Mouse (Mus musculus) left cerebral cortex, postnatal 4 days (tissue): ENCODE measurements around the gene Fcf1. TPM values are rescaled to one million over a fixed set of nuclear protein-coding genes. Genes with fewer than 3 reads are reported as not detected.

Experiments
- DNase-seq: peaks from one replicate; pipeline ENCODE4 v3.0.0-alpha.2; 2022
- intact Hi-C: fragments of 180-260 bp; cut with DNase I; formaldehyde crosslinking; loops from one replicate; pipeline ENCODE4 v1.15.1; 2025
- total RNA-seq, 2 experiments: library from RNA; stranded (reverse); gene quantifications; 2 replicates each; pipeline ENCODE4 v1.2.3; 2021

Fcf1 gene
- total RNA-seq, 2 experiments from 2014 or later: 41.0 to 47.8 TPM

DNA sequence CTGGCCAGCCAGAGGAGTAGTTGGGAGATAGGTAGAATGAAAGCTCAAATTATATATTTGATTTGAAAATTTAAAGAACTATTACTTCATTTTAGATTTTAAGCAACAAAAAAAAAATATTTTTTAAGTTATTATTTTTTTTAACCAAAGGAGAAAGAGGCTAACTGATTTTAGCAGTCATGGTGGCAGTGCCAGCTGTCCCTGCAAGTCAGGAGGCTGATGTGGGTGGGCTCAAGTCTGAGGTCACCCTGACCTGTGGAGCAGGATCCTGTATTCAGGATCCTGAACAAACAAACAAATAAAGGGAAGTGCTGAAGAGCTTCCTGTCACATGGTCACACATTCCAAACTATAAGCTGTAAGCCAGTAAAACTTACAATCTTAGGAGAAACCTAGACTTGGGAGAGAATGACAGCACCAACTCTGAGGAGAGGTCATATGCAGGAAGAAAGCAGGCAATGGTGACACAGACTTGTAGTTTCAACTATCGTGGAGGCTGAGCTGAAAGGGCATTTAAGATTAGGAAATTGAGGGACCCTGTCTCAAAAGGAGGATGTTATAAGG lies 11.8 kb upstream of the Fcf1 start:
- no peak for DNase-seq

DNA sequence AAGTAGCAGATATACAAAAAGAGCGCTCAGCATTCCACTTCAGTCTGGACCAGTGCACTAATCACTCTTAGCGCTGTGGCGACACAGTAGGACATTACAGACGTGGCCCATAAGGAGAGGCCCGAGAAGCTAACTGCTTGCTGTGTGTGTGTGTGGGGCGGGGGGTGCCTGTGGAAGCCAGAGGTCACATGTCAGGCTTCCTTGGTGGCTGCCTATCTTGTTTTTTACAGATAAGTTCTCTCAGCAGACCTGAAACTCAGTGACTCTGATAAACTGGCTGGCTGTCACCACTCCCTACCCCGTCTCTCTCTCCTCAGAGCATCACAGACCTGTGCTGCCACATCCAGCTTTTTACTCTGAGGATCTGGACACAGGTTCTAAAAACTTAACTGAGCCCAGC lies 8.1 kb upstream of the Fcf1 start:
- DNase-seq: no peak
- intact Hi-C loops: no loop called here

More for the DNA sequence above, 11.8 kb upstream of the Fcf1 start:
- intact Hi-C loops: no loop called here

DNA sequence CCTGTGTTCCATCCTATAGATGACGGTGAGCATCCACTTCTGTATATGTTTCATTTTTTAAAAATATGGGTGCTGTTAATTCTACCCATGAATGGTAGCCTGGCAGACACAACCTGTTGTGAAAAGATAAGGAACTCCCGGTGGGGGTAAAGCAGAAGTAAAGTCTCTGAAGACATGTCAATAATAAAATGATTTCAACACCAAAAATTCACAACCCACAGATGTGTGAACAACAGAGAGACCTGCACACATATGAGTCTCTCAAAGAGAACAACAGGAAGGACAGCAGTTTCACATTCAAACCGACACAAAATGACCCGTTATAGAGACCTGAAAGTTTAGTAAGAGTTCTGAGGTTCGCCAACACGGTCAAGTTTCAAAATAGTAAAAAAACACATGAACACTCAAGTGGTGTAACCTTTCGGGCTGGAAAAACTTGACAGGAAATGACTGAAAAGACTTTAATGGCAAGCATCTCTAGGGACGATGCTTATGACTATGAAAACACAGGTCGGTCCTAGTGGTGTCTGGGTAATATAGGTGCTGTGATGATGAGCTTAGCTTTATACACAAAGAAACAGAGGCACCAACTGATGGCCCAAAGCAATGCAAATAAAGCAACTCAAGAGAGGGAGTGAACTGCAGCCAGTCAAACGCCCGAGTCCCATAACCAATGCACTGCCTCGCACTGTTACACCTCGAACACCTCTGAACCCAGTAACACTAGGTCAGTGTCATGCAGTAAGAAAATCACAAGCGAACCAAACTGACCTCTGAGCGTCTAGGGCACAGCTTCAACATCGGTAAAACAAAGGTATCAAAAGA lies 1.7 kb upstream of the Fcf1 start:
- intact Hi-C loops: no loop called here
- DNase-seq: no peak

DNA sequence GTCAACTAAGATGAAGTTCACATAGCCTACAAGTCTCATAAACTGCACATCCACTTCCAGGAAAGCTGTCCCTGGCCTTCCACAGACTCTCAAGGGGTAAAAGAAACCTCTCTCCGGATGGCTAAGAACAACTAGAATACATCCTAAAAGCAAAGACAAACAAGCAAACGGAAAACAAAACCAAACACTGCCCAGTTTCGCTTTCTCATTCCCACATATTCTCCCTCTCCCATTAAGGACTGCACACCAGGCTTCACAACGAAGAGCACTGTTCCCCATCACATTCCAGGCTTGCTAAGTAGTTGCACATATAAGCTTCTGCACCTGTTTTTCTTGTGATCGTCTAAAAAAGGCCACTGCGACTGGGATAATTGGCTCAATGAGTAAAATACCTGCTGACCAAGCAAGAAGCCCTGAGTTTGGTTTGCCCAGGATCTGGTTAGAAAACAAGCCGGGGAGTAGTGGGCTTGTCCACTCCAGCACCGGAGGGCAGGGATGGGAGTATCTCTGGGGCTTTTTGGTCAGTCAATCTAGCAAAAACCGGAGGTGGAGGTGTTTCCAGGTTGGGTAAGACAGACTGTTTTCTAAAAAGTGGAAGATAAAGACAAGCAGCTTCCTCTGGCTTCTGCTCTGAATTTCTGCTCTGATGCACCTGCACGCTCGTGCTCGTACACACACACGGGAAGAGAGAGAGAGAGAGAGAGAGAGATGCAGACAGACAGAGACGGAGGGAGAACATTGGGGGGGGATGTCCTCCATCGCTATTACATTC lies 855 bp upstream of the Fcf1 start:
- intact Hi-C loops: loop anchor here (10.0 kb wide), 1 partner anchor 85 kb away; no protein-coding TSS in a partner anchor
- no peak for DNase-seq

DNA sequence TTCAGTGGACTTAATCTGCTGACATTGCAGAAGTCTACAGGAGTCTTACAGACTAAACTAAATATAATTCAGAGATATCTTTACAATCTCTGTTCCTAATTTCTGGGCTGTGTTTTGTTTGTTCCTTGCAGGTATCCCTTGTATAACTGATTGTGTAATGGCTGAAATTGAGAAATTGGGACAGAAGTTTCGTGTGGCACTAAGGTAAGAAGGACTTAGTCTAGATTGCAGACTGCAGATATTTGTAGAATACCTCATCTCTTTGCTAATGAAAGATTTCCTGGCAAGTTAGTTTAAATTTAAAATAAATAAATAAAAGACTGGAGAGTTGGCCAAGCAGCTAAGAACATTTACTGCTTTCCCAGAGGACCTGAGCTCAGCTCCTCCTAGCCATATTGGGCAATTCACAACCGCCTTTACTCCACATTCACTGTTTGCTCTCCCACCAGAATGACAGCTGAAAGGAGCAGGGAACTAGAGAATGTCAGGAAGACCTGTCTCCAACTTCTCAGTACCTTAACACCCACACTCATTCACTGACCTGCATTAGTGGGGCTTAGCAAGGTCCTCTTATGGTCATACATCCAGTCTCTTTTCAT lies 8.7 kb downstream of the Fcf1 start:
- DNase-seq: no peak
- intact Hi-C loops: loop anchor here (10.0 kb wide), 1 partner anchor 75 kb away; no protein-coding TSS in a partner anchor

DNA sequence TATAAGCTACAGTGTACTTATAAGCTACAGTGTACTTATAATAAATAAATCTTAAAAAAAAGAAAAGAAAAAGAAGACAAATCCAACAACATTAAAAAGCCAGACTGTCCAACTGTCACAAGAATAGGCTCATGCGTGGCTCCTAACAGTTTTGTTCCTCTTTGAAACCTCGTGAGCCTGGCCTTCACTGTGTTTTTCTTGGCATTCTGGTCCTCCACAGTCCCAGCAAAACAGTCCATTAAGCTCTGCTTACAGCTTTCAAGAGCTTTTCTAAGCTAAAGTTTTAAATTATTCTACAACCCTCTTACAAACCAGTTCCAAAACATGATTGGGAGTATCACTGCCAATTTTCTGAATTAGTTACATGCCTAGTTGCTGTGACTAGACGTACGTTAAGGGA lies 18.8 kb downstream of the Fcf1 start:
- intact Hi-C loops: no loop called here
- DNase-seq: no peak

DNA sequence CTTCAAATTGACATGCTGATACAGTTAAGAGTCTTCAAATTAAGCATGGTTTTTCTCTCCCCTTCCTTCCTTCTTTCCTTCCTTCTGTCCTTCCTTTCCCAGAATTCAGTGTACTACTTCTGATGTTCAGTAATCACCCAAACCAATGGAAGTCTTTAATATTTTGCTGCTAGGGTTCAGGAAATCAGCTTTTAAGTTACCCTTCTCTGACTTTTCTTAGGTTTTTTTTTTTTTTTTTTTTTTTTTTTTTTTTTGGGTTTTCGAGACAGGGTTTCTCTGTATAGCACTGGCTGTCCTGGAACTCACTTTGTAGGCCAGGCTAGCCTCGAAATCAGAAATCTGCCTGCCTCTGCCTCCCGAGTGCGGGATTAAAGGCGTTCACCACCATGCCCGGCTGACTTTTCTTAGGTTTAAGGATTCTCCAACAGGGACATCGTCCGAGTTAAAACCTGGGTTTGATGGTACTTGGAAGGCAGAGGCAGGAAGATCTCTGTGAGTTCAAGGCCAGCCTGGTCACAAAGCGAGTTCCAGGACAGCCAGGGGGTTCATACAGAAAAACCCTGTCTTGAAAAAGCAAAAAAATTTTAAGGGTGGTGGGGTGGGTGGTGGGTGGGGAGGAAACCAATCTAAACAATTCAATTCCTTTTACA lies 24.5 kb downstream of the Fcf1 start:
- intact Hi-C loops: no loop called here
- DNase-seq: no peak

DNA sequence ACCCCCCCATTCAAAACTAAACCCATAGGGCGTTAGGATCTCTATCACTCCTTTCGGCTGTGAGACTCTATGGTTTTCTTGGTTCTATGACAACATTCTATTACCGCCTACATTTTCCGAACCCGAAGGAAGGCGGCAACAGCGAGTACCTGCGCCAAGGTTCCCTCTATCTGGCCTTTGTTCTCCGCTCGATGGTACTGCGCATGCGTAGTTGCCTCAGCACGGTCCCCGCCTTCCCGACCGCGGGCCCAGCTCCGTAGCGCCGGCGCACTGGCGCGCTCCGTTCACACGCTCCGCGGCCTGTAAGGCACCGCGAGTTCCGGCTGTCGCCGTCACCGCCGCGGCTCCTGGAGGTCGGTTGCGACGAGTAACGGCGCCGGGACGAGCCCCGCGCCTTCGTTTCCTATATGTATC lies 25.4 kb downstream of the Fcf1 start, which contains the start of gene Ylpm1:
Gene Ylpm1, plus strand, starts transcription at position 239 of the 414 bp plus-strand sequence.
- intact Hi-C loops: no loop called here
- DNase-seq: peak; percentile 98

DNA sequence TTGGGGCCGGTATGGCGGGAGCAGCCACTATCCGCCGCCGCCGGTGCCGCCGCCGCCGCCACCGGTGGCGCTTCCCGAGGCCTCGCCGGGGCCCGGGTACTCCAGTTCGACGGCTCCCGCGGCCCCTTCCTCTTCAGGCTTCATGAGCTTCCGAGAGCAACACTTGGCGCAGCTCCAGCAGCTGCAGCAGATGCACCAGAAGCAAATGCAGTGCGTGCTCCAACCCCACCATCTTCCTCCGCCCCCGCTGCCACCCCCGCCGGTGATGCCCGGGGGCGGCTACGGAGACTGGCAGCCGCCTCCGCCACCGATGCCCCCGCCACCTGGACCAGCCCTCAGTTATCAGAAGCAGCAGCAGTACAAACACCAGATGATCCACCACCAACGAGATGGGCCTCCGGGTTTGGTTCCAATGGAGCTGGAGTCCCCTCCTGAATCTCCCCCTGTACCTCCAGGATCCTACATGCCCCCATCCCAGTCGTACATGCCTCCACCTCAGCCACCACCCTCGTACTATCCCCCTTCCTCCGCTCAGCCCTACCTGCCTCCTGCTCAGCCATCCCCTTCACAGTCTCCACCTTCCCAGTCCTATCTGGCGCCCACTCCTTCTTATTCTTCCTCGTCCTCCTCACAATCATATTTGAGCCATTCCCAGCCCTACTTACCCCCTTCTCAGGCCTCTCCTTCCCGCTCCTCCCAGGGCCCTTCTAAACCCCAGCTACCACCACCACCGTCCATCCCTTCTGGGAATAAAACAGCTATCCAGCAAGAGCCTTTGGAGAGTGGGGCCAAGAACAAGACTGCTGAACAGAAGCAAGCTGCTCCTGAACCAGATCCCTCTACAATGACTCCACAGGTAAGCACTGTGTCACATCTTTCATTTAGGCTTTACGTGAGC lies 26.1 kb downstream of the Fcf1 start:
- DNase-seq: peak; percentile 69
- intact Hi-C loops: no loop called here

DNA sequence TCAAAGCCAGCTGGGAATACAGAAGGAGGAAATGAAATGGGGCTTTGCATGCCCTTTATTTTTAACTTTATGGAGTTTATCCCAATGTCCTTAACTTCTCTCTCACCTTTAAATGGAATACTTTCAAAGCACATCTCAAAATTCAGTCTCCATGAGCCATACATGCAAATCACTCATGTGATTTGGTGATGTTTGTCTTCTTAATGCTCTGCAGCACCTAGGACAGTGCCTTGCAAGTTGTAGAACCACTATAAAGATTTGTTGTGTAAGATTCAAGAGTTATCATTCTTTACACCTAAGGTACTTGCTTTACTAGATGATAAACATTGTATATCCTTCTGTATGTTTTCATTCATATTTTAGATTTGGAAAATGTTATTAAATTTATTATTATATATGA lies 28.4 kb downstream of the Fcf1 start:
- DNase-seq: no peak
- intact Hi-C loops: no loop called here

DNA sequence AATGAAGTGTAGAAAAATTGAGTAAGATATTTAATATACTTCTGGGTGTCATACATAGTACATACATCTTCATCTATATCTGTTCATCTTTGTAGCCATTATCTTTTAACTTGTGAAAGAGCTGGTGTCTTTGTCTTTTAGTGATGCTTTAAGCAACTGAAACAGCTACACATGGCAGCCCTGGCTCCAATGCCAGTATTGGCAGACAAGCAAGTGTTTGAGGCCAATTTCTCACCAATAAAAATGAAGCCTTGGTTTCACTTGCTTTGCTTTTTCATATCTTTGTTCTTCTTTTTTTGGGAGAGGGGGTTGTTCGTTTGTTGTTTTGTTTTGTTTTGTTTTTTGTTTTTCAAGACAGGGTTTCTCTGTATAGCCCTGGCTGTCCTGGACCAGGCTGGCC lies 35.5 kb downstream of the Fcf1 start:
- intact Hi-C loops: no loop called here
- DNase-seq: no peak

DNA sequence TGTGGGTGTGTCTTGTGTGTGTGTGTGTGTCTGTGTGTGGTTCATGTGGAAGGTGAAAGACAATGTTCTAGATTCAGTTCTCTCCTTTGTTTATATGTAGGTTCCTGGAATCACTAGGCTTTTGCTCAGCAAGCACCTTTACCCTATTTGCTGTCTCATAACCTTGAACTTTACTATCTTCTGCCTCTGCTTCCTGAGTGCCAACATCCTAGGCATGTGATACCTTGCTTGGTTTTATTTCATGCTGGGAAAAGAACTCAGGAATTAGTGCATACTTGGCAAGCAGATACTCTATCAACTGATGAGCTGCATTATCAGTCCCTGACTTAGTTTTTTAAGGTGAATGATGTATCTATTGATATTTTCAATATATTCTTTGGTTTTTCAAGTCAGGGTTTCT lies 36.3 kb downstream of the Fcf1 start:
- intact Hi-C loops: no loop called here
- no peak for DNase-seq

DNA sequence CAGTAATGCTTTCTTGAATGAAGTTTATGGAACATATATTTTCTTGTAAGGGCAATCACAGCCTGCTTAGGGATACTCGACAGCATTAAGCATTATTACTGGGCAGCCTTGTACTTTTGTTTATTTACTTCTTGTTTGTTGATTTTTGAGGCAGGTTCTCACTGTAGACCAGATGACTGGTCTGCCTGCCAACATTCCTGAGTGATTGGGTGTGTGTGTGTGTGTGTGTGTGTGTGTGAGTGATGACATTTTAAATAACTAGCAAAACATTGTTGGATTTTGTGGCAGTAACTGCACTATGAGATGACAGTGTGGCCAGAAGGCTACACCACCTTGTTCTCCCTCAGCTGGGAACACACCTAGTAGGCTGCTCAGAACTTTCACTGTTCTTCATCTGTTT lies 39.1 kb downstream of the Fcf1 start:
- DNase-seq: no peak
- intact Hi-C loops: no loop called here

DNA sequence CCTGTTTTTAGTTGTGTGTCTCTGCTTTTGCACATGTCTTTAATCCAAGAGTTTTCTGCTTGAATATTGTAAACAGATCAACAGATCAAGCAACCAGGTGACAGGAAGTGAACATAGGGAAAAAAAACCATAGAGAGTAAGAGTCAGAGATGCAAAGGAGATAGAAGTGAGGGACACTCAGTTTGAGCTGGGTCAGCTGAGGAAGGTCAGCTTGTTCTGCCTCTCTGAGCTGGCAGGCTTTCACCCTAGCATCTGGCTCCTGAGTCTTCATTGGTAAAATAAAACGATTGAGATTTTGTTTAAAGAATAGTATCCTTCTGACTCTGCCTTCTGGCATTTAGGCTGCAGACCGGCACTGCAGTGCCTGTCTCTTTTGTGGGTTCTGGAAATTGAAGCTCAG lies 39.8 kb downstream of the Fcf1 start:
- no peak for DNase-seq

DNA sequence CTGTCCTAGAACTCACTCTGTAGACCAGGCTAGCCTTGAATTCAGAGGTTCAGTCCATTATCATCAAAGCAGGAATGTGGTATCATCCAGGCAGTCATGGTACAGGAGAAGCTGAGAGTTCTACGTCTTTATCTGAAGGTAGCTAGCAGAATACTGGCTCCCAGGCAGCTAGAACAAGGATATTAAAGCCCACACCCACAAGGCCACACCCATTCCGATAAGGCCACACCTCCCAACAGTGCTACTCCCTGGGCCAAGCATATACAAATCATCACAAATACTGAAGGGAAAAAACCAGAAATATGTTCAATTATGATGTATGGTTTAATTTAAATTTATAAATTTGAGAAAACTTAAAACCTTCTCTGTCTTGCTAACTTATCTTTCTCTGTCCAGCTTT lies 41.5 kb downstream of the Fcf1 start:
- DNase-seq: no peak
- intact Hi-C loops: no loop called here

More for the DNA sequence above, 39.8 kb downstream of the Fcf1 start:
- intact Hi-C loops: no loop called here

DNA sequence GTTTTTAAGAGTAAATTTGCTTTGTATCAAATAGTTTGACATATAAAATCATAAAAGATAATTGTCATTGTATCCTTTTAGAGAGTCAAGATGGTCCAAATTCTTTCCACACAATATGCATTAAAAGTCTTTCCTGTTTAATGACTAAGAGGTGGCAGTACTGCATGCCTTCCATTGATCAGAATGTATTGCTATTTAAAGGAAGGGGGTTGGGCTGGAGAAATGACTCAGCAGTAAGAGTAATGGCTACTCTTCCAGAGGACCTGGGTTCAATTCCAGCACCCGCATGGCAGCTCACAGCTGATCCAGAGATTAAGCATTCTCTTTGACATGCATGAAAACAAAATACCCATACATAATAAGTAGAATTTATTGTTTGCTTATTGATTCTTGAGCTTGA lies 51.4 kb downstream of the Fcf1 start:
- DNase-seq: no peak
- intact Hi-C loops: no loop called here

DNA sequence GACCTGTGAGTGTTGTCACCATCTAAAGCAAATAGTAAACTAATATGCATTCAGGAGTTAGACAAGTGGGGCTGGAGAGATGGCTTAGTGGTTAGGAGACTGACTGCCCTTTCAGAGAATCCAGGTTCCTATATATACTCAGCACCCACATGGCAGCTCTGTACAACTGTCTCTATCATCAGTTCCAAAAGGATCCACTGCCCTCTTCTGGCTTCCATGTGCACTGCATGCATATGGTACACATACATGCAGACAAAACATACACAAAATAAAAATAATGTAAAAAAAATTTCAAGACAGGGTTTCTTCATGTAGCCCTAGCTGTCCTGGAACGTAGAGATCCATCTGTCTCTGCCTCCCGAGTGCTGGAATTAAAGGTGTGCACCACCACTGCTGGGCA lies 62.0 kb downstream of the Fcf1 start:
- intact Hi-C loops: no loop called here
- DNase-seq: peak; percentile 37
